ENCODE assay signal across 9 mouse cellular contexts in the genomic region with DNA sequence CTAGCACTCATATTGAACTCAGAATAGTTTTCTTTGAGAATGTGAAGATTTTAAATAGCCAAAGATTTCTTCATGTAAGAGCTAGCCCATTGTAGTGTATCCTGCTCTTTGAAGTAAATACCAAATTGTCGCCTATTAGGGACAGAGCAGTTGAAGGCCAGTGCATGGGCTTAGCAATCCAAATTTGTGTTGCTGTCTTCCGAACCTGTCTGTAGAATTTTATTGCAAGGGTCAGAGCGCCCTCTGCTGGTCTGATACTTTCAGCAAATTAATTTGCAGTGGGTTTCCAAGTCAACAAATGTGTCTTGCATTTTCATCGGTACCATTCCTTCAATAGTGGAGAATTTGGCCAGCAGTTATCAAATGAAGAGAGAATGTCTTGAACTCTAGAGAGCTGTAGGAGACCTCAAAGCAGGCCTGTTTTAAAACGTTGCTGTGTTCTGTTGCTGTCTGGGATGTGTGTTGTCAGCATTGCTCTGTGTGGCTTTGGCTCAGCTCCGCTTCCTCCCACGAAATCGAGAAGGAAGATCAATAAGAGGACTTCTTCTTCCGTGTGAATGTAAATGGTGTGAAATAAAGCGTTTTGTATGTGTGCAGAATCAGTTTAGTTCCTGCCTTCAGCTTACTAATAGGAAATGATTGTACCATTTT.
A peak's percentile ranks its signal among the peaks of the same experiment; 100 is the strongest.
DNase-seq lines count a peak whose midpoint lies in the region; ATAC-seq and TF ChIP-seq lines count a peak whose summit lies in the region.
"Had no signal": no experiment of that assay in that cellular context is flagged by ENCODE, and none has a peak within 500 bp of the region (broad histone marks: within the 10 kb centered on the region; RNA-seq: fewer than 3 reads in every experiment).

No protein-coding gene starts in this region.

- no peaks in the 10 kb centered on the region for H3K9me3 ChIP-seq in neural tube, embryonic 15.5 days (replicated peaks)
- H3K9me3 ChIP-seq: embryonic facial prominence, embryonic 12.5 days had no signal

- no peak overlapping the region for H3K4me3 ChIP-seq in lung, adult 2 months (replicated peaks; ENCODE audit: extremely low read depth, low read depth, low read length)
- no peak overlapping the region for H3K4me3 ChIP-seq in neural tube, embryonic 15.5 days (replicated peaks)
- H3K4me3 ChIP-seq in thymus, adult 2 months (ENCODE audit: control insufficient read depth, insufficient read depth, low read length): no peak overlapping the region
- H3K4me3 ChIP-seq: embryonic facial prominence, embryonic 12.5 days had no signal

- no peak for TF ChIP-seq POLR2A in lung, adult 2 months (IDR thresholded peaks at IDR 0.05; ENCODE audit: borderline replicate concordance, extremely low read depth, low read depth, low read length)
- TF ChIP-seq POLR2A in thymus, adult 2 months (IDR thresholded peaks at IDR 0.05; ENCODE audit: control insufficient read depth, extremely low read depth, insufficient read depth, low read length, poor library complexity): no peak

- no peak overlapping the region for H3K4me2 ChIP-seq in neural tube, embryonic 15.5 days
- H3K4me2 ChIP-seq: embryonic facial prominence, embryonic 12.5 days had no signal

- peak; percentile 43; the same call in 1 of the 2 replicates for TF ChIP-seq CTCF in lung, adult 2 months (IDR thresholded peaks at IDR 0.05; ENCODE audit: insufficient read depth, low read length)
- no peak for TF ChIP-seq CTCF in thymus, adult 2 months (IDR thresholded peaks at IDR 0.05; ENCODE audit: borderline replicate concordance, control insufficient read depth, extremely low read depth, insufficient read depth, low read length, poor library complexity)

- H3K27ac ChIP-seq in neural tube, embryonic 15.5 days (replicated peaks): no peak overlapping the region
- H3K27ac ChIP-seq in thymus, adult 2 months (ENCODE audit: control insufficient read depth, insufficient read depth, low read length): no peak overlapping the region
- H3K27ac ChIP-seq: embryonic facial prominence, embryonic 12.5 days had no signal

- peak; percentile 3 for DNase-seq in 3134 (ENCODE audit: extremely low read depth, insufficient read length, low spot score)
- DNase-seq in adrenal gland, adult (ENCODE audit: inconsistent age in 2 of 2, low spot score in 1 of 2): peak; percentile 84 to 96
- DNase-seq in embryo, embryonic 10 days (ENCODE audit: low spot score): peak; percentile 86
- DNase-seq in heart, adult 8-10 months (ENCODE audit: low spot score): peak; percentile 88
- DNase-seq in kidney, postnatal 4 days: peak; percentile 91 to 92
- DNase-seq in lung, adult 2 months: peak; percentile 72
- peak; percentile 66 for DNase-seq in thymus, adult 2 months

- no peak overlapping the region for H3K9ac ChIP-seq in neural tube, embryonic 15.5 days (replicated peaks)
- H3K9ac ChIP-seq: embryonic facial prominence, embryonic 12.5 days had no signal

- H3K4me1 ChIP-seq in lung, adult 2 months (ENCODE audit: control insufficient read depth, insufficient read depth, low read length): no peaks in the 10 kb centered on the region
- H3K4me1 ChIP-seq in neural tube, embryonic 15.5 days: peaks cover 3% of the 10 kb centered on the region; the same call in 1 of the 2 replicates
- H3K4me1 ChIP-seq in thymus, adult 2 months (replicated peaks; ENCODE audit: control insufficient read depth, insufficient read depth, low read length): 0 out of 2 replicates have a peak, but pooled peaks cover 2% of the 10 kb centered on the region
- H3K4me1 ChIP-seq: embryonic facial prominence, embryonic 12.5 days had no signal

- no peaks in the 10 kb centered on the region for H3K36me3 ChIP-seq in neural tube, embryonic 15.5 days
- no peaks in the 10 kb centered on the region for H3K36me3 ChIP-seq in thymus, adult 2 months (ENCODE audit: control insufficient read depth, insufficient read depth, low read length)
- H3K36me3 ChIP-seq: embryonic facial prominence, embryonic 12.5 days had no signal

- H3K27me3 ChIP-seq in neural tube, embryonic 15.5 days (replicated peaks): no peaks in the 10 kb centered on the region
- H3K27me3 ChIP-seq in thymus, adult 2 months (ENCODE audit: control insufficient read depth, insufficient read depth, low read length): no peaks in the 10 kb centered on the region
- H3K27me3 ChIP-seq: embryonic facial prominence, embryonic 12.5 days had no signal

- 19% methylated on average over 10 of the region's 10 CpGs for WGBS in lung, adult 2 months
- WGBS in neural tube, embryonic 15.5 days: 29% methylated on average over 10 of the region's 10 CpGs
- 13% methylated on average over 10 of the region's 10 CpGs for WGBS in thymus, adult 2 months

- peak; percentile 75 for ATAC-seq in neural tube, embryonic 15.5 days (ENCODE audit: low FRiP score)

Comparison
In these comparisons a context has a peak if more than half of its experiments do, and no peak if none do; other contexts are left out.
1. DNase-seq: peak in every context shown above with its lines; median percentile 92 in kidney, postnatal 4 days; 90 in adrenal gland, adult; 88 in heart, adult 8-10 months; 86 in embryo, embryonic 10 days; 72 in lung, adult 2 months; 66 in thymus, adult 2 months; 3 in 3134.